Mouse (Mus musculus): ENCODE data around the gene Babam2.
A peak's percentile ranks its signal among the peaks of the same experiment; 100 is the strongest.

The Babam2 gene

DNA sequence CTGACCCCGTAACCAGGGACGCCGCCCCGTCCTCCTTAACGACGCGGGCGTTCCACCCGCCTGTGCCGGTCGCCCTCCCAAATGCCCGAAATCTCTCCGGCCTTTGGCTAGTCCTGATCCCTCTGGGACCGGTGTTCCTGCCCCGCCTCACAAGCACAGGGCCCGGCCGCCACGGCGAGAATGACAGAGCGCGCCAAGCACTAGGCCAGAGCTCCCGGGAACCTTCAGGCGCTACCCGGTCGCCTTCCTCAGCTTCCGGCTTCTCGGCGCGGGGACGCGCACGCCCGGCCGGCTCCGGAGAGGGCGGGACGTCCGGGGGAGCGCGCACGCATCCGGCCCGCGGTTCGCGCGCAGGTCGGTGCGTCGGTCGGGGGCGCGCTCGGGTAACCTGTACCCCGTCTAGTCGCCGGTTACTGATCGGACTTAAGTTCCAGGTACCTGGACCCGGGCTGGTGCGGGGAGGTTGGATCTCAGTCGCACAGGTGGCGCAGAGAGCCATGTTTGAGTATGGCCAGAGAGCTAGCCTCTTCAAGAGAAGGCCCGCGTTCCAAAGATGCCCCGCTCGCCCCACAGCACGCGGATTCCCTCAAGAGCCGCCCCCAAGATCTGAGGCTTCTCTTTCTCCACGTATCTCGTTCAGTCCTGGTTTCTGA, at the start of gene Babam2:
Gene Babam2, plus strand, starts transcription at position 41 of the 653 bp plus-strand sequence.
- peak; percentile 84 to 90 for DNase-seq (ENCODE audit: low spot score in 2 of 2)

DNA sequence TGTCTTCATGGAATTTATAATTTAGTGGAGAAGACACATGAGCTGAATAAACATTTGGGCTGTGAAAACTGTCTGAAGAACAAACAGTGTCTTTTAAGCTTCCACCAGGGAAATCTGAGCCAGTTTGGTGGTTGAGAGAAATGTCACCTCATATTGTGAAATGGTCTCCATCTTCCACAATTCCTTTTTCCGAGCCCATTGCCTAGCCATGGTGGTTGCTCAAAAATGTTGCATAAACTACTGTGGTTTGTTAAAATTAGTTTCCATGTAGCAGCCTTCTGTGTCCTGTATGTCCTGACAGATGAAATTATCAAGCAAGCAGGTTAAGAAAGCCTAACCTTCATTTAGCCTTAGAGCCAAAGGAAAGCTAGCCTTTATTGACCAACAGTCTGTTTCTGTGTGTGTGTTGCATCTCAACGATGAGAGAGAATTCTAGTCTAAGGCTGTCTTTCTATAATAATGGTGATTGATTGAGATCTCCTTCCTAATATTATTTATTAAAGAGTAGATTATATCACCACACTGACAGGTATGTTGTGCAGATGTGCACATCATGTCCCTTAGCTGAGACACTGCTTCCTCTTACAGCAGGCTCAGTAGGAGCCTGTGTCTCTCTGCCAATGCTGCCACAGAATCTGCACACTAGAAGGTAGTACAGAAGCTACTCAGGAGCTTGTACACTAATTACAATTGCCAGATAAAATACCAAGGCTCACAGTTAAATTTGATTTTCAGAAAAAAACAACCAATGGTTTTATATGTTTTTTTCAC, 46.8 kb upstream of the Babam2 start:
- no peak for DNase-seq (ENCODE audit: low spot score in 2 of 2)

DNA sequence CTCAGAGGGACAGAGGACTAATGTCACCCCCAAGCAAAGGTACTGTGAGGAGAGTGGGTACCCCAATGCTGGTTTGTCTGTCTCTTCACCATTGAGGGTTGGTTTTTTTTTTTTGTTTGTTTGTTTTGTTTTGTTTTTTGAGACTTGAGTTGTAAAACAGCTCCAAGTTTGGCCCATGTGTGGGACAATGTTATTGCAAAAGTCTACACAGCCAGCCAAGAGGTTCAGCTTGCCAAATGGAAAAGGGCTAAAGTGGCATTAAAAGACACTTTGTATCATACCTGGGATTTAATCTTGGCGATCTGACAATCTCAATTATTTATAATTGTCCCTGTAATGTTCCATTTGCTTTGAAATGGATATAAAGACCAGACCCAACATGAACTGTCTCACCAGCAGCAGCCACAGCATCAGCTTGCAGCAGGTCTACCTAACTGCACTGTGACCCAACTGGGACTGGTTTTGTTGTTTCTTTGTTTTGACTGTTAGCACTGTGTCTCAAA, 41.7 kb upstream of the Babam2 start:
- no peak for DNase-seq (ENCODE audit: low spot score in 2 of 2)

DNA sequence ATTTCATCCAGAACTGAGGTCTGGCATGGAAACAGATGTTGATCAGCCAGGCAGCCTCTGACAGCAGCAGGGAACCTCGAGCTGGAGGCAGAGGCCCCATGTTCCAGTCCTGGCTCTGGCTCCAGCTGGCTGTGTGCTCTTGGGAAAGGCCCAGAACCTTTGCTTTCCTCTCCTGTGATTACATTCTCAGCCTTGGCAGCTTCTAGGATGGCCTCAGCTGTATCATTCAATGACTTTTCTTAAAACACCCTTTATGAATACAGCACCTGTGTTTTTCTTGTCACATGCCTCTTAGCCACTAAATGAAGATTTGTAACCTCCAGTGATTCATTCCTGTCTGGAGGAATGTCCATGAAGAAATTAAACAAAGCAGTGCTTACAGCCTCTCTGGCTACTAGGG, 31.3 kb upstream of the Babam2 start:
- no peak for DNase-seq (ENCODE audit: low spot score in 2 of 2)

DNA sequence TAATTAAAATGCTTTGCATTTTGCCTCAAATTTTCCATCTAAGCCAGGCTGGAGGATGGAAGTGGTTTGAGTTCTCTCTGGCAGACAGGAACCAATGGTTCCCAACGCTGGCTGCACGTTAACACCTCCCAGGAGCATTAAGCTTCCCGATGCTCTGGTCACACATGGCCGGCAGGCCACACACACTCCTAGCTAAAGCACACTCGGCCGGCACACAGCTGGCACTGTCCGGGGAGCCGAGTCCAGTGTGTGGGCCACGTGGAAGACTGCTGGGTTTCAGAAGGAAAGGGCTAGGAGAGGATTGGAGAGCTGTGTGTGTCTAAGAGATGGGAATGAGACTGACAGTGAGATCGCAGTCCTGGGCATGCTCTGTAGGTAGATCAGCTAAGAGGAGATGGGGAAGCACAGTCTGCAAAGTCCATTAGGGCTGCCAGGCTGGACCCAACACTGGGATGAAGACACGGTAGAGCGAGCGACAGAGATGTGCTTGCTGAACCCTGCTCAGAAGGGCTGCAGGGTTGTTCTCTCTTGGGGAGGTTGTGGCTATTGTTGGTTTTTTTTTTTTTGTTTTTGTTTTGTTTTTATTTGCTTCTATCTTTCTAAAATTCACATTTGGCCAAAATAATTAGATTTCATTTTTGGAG, 29.0 kb upstream of the Babam2 start:
- DNase-seq (ENCODE audit: low spot score in 2 of 2), result no peak

DNA sequence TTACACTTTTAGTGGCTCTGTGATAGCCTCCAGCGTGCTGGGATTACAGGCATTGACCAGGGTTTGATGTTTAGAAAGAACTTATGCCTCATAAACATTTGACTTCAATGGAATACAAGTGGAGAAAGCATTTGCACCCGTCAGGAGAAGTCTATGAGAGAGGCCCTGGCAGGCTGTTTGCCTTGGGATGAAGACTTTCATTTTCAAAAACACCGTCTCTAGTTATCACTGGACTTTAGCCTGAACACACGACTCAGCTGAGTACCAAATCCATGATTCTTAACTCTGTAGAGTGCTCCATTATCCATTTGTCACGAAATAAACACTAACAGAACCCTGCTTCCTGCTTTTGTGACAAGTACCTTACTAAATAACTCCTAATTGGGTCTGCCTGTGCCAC, 27.5 kb upstream of the Babam2 start:
- DNase-seq (ENCODE audit: low spot score in 2 of 2), result no peak

DNA sequence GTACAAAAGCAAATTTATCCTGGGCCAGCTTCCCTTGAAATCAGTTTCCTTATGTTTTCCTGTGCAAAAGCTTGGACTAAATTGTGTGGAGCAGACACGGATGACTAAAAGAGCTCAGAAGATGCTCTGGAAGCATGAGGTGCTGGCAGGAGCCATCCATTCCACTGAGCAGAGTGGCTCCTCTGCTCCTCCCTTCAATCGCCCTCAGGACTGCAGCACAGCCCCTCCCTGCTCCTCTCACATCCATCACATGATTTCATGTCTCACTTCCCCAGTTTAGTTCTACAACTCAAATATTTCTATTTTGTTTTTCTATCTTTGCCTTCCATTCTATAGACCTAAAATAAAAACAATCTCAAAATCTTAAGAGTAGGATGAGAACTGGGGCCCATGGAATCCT, 26.3 kb upstream of the Babam2 start:
- DNase-seq (ENCODE audit: low spot score in 2 of 2), result no peak

DNA sequence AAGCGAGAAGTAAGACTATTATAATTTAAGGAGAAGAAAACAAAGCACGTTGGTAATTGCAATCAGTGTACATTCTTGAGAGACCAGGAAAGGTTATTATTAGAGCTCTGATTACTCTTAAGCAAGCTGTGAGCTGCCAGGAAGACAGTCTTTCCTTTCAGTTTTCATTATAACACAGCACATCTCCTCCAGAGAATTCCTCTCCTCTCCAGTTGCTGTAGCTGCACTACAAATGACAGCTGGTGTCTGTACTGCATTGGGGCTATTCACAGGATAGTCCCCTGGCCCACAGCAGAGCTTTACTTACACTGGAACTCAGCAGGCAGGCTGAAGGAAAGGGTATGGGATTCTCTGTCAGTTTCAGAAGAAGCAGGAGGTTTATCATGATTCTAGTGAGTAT, 24.1 kb upstream of the Babam2 start:
- DNase-seq (ENCODE audit: low spot score in 2 of 2), result no peak

DNA sequence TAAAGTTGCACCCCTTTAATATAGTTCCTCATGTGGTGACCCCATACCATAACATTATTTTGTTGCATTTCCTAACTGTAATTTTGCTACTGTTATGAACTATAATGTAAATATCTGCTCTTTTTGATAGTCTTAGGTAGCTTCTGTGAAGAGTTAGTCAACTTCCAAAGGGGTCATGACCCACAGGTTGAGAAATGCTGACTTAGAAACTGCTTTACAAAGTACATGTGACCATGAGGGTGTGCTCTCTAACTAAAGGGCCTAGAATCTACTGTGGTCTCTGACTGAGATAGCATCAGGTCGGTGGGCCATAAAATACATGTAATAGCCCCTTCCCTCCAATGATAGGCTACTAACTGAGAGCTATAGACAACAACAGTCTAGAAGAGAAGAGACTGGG, 19.5 kb upstream of the Babam2 start:
- DNase-seq (ENCODE audit: low spot score in 2 of 2), result no peak

DNA sequence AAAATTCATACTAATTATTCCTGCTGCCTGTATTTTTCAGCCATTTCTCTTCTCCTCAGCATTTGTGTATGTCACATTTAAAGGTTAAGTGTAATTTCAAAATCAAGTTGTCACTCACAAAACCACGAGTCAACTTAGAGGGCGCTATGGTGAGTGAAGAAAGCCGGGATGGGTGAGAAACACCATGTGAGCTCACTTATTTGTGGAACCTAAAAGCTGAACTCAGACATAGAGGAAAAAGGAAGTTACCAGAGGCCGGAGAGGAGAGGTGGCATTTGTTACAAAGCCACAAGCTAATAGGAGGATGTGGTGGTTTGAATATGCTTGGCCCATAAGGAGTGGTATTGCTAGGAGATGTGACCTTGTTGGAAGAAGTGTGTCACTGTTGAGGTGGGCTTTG, 17.3 kb upstream of the Babam2 start:
- DNase-seq (ENCODE audit: low spot score in 2 of 2), result no peak

DNA sequence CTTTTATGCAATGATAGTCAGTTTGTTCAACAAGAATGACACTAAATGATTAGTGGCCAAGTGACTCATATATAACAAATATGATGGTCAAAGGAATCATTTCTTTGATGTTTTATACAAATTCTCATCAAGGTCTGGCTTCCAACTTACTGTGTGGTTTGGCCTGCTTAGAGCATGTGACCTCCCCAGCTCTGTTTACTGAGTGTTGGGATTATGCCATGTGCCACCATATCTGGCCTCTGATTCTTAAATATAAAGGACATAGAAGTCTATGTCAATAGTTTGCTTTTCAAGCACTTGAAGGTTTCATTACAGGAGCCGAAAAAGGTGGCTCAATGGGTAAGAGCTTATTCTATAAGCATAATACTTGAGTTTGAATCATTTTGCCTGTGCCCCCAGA, 15.2 kb upstream of the Babam2 start:
- no peak for DNase-seq (ENCODE audit: low spot score in 2 of 2)

DNA sequence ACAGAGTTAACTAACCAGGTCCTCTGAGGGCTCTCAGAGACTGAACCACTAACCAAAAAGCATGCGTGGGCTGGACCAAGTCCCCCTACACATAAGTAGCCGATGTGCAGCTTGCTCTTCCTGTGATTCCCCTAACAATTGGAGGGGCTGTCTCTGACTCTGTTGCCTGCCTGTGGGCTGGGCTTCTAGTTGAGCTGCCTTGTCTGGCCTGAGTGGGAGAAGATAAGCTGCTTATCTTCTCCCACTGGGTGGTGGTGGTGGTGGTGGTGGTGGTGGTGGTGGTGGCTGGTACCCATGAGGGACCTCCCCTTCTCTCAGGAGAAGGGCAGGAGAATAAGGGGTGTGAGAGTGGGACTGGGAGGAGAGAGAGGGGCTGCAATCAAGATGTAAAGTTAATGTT, 11.4 kb upstream of the Babam2 start:
- no peak for DNase-seq (ENCODE audit: low spot score in 2 of 2)

DNA sequence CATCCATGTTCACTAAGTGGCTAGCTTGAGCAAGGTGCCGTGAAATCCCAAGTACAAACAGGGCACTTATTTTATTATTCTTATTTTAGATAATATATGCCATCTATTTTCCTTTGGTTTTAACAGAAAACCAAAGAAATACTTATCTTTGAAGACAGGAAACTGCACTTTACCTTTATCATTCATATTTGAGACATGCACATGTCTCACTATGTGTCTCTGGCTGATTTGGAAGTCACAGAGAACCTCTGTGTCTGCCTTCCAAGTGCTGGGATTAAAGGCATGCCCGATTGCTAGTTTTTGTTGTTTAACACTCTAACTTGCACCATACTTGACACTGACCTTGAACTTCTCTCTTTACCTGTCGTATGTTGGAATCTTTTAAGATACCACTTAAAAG, 9.5 kb upstream of the Babam2 start:
- DNase-seq (ENCODE audit: low spot score in 2 of 2), result no peak

DNA sequence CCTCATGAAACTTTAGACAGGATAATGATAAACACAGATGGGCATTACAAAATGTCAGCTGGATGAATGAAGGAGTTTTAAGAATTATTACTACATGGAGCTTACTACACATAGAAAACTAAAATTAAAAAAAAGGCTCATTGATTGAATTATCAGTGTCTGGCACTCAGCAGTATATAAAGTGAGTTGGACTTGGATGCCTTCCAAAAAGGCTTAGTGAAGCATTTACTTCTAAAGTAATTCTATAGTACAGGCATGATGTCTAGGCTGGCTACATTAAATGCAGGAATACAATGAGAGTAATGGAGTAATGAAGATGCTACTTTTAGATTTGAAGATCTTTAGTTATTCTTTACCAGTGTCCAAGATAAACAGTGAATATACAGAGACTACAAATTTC, 4.3 kb upstream of the Babam2 start:
- no peak for DNase-seq (ENCODE audit: low spot score in 2 of 2)

DNA sequence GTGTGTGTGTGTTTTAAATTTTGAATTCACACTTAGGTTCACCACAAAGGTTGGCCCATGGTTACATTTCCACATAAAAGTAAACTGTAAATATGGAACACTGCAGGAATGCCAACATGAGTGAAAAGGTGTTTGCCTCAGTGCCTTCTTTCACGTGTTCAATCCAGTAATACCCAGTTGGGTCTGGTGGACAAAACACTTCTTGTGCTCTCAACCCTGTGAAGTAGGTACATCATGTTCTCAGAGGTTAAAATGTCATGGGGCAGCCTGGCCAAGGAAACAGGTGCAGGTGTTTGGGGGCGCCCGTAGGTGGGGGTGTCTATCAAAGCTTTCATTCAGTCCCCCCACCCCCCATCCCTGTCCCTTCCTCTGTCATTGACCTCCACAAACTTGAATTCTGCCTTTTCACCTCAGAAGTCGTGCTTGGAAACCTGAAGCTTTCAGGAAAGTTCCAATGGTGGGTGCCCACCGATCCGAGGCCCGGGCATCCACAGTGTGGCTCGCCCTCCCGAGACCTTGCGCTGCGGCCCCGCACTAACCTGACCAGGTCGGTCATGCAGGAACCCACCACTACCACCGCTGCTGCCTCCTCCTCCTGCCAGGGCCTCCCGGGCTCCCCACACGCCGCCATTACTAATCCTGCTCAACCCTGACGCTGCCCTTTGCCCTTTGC, 377 bp upstream of the Babam2 start, which contains the start of gene Rbks:
Gene Rbks, minus strand, starts transcription at position 657 of the 673 bp plus-strand sequence.
- no peak for DNase-seq (ENCODE audit: low spot score in 2 of 2)

DNA sequence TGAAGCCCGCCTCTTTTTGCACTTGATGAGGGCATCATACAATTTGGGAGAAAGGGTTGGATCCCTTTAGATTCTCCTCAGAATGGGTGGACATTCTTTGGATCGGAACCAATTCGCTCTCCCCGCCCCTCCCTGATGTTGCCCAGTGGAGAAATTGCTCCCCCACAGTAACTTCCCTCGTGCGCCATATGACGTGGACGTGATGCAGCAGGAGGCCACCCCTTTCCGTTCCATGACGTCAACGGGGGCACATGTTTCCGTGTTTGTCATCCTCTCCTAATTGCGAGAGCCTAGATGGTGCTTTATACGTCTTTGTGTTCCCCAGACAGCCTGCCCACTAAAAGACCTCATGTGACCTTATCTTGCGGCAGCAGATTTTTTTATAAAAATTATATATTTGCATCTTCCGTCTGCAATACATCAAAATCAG, 828 bp downstream of the Babam2 start:
- peak; percentile 86 to 89 for DNase-seq (ENCODE audit: low spot score in 2 of 2)

DNA sequence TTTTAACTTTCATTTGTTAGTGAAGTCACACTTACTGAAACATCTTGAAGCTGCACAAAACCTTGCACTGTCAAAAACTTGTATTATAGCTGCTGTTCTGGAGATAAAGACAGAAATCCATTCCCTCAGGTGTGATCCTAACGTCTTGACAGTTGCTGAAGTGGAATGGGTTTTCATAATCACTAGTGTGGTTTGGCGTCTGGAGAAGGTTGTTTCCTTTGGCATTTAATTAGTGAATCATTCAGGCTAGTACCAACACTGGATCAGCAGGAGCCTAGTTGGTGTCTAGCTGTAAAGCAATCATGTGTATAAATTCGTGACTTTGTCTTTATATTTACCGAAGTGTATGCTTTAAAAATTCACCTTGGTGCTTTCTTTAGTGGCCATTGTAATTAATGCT, 1.4 kb downstream of the Babam2 start:
- no peak for DNase-seq (ENCODE audit: low spot score in 2 of 2)

DNA sequence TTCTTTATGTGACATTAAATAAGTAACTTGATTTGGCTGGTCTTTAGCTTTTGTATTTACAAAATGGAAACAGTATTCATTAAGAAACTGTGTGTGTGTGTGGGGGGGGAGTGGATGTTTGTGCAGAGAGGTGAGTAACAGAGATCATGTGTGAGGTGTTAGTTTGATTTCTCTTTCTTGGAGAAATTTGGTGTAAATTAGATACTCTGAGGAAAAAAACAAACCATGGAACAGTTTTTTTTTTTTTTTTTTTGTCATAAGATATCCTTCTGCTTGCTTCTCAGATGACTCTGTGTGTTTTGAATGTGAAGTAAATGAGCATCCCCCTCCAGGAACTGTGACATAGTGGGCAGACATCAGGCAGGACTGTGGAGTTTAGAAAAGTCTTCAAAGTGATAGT, 1.9 kb downstream of the Babam2 start:
- no peak for DNase-seq (ENCODE audit: low spot score in 2 of 2)

DNA sequence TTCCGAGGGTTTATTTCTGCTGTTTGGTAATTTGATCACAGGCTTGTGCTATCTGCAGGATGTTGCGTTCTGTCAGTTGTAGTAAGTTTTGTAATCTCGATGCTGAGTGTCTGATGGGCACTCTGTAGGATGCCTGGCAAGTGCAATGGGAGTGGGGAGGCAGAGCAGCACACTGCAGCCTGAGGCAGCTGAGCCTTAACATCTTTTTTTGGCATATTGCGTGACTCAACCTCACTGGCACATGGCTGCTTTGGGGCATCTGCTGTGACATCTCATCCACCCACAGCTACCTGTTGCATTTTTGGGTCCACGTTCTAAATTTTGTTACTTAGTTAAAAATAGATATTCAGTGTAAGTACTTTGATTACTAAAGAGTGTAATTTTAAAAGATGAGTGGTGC, 7.5 kb downstream of the Babam2 start:
- peak; percentile 70 to 82 for DNase-seq (ENCODE audit: low spot score in 2 of 2)

DNA sequence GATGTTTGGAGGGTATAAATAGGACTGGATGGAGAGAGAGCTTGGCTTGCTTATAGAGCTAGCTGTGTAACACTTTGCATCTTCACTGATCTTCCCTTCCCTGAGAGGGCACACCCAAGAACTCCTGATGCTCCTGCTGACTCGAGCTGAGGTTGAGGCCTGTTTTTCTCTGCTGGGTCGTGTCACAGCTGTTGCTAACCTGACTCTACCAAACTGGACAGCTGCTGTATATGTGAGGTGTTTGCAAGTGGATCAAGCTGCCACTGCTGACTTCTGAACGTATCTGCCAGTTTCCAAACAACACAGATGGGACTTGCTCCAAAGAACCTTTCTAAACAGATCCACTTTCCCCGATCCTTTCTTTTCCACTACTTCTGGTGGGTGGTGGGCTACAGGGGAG, 9.3 kb downstream of the Babam2 start:
- DNase-seq (ENCODE audit: low spot score in 2 of 2), result no peak

DNA sequence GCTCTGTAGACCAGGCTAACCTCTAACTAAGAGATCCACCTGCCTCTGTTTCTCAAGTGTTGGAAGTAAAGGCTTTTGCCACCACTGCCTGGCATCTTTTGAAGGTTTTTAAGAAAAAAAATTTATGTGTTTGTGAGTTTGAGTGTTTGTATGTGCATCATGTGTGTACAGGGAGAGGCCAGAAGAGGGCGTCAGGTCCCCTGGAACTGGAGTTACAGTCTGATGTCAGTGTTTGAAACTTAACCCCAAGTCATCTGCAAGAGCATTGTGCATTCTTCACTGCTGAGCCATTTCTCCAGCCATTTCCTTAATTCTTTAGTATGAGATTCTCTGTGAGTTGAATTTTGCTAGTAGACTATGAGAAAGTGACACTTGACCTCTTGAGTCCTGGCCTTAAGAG, 11.9 kb downstream of the Babam2 start:
- no peak for DNase-seq (ENCODE audit: low spot score in 2 of 2)

DNA sequence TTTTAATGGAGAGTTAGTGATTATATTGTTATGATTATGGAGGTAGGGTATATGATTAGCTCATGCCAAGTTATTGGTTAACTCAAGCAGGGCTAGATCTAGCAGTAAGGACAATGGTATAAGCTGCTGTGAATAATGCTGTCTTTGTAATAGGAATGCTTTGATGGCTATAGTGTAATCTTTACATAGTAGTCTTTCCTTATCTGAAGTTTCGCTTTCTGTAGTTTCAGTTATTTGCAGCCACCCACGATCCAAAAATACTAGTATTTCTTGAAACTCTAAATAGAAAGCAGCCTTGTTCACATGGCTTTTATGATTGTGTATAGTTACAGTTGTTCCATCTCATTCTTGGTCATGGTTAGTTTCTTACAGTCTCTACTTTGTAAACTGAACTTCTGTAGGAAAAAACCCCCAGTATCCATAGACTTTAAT, 15.8 kb downstream of the Babam2 start:
- DNase-seq (ENCODE audit: low spot score in 2 of 2), result no peak
